Mouse (Mus musculus) CH12.LX (cell line): ENCODE data around the gene Hist1h2bl. TPM values are rescaled to one million over a fixed set of nuclear protein-coding genes. Genes with fewer than 3 reads are reported as not detected.
"Not testable (repeated sequence)": the region's sequence is repeated elsewhere in the genome, so short reads cannot be mapped to it uniquely, and the experiment has no call there.

Experiments
- DNase-seq: peaks from one replicate; pipeline ENCODE4 v3.0.0-alpha.2; 2013; ENCODE audit errors: extremely low read depth
- H3K27ac ChIP-seq: 2 replicates; pipeline ENCODE4 v1.5.1; 2012; ENCODE audit warnings: low read depth, mild to moderate bottlenecking, control low read depth, moderate library complexity; ENCODE audit not compliant: insufficient read depth
- H3K27me3 ChIP-seq: replicated peaks from 2 replicates; pipeline ENCODE3; 2012; ENCODE audit warnings: inconsistent platforms
- H3K36me3 ChIP-seq, 2 experiments: replicated peaks in 1 of 2; 2 replicates each; pipeline versions ENCODE3 to v1.6.1; 2012; ENCODE audit warnings: inconsistent platforms in 1 of 2, low read length in 1 of 2, mild to moderate bottlenecking in 1 of 2, mixed read lengths in 1 of 2, moderate library complexity in 1 of 2; ENCODE audit not compliant: control insufficient read depth in 1 of 2, insufficient read depth in 1 of 2
- H3K4me1 ChIP-seq, 2 experiments: 2 replicates each; pipeline ENCODE4 v1.6.1; 2012; ENCODE audit warnings: inconsistent platforms in 1 of 2, moderate library complexity in 1 of 2; ENCODE audit not compliant: insufficient read depth in 2 of 2, control insufficient read depth in 1 of 2
- H3K4me2 ChIP-seq: 2 replicates; pipeline ENCODE4 v1.6.1; 2012; ENCODE audit warnings: low read depth, mild to moderate bottlenecking, control low read depth; ENCODE audit not compliant: poor library complexity, insufficient read depth, severe bottlenecking
- H3K4me3 ChIP-seq, 3 experiments: fragments of 150-350 bp in 1 of 3; sonication (generic) in 1 of 3; replicated peaks in 1 of 3; 2 replicates each; pipeline versions ENCODE3 to v1.5.1; 2011 to 2012; ENCODE audit warnings: low read depth in 2 of 3, low read length in 2 of 3, mild to moderate bottlenecking in 2 of 3, moderate library complexity in 2 of 3, control low read depth in 1 of 3, improper control_type of control experiment in 1 of 3, inconsistent platforms in 1 of 3, mixed read lengths in 1 of 3; ENCODE audit not compliant: poor library complexity in 1 of 3
- H3K79me2 ChIP-seq: replicated peaks from 2 replicates; pipeline ENCODE4 v1.6.1; 2012; ENCODE audit warnings: mild to moderate bottlenecking, moderate library complexity; ENCODE audit not compliant: control insufficient read depth, poor library complexity, insufficient read depth, severe bottlenecking; ENCODE audit errors: extremely low read depth
- H3K9ac ChIP-seq: 2 replicates; pipeline ENCODE4 v1.6.1; 2012; ENCODE audit warnings: low read depth, mild to moderate bottlenecking, control low read depth, moderate library complexity; ENCODE audit not compliant: insufficient read depth
- H3K9me3 ChIP-seq: replicated peaks from 2 replicates; pipeline ENCODE3; 2012; ENCODE audit warnings: low read length, inconsistent platforms, mixed read lengths
- BHLHE40 ChIP-seq: IDR thresholded peaks from 2 replicates; pipeline ENCODE4 v1.6.1; 2011; ENCODE audit warnings: mild to moderate bottlenecking, low read depth, low read length, improper control_type of control experiment
- CHD2 ChIP-seq: IDR thresholded peaks from 2 replicates; pipeline ENCODE4 v1.6.1; 2011; ENCODE audit warnings: low read length, improper control_type of control experiment
- E2F4 ChIP-seq: IDR thresholded peaks from 2 replicates; pipeline ENCODE4 v1.6.1; 2011; ENCODE audit warnings: low read depth, low read length, improper control_type of control experiment; ENCODE audit not compliant: insufficient replicate concordance
- ETS1 ChIP-seq: conservative IDR thresholded peaks from 2 replicates; pipeline ENCODE4 v1.6.1; 2012; ENCODE audit warnings: low read depth, mild to moderate bottlenecking, inconsistent platforms, low read length, improper control_type of control experiment, moderate library complexity
- HCFC1 ChIP-seq: IDR thresholded peaks from 2 replicates; pipeline ENCODE4 v1.6.1; 2012; ENCODE audit warnings: low read depth, mild to moderate bottlenecking, inconsistent platforms, low read length, improper control_type of control experiment
- IRF4 ChIP-seq: IDR thresholded peaks from 2 replicates; pipeline ENCODE4 v1.6.1; 2014; ENCODE audit warnings: low read depth, mild to moderate bottlenecking, inconsistent platforms, low read length, improper control_type of control experiment
- KAT2A ChIP-seq: IDR thresholded peaks from 2 replicates; pipeline ENCODE4 v1.6.1; 2012; ENCODE audit warnings: low read length, improper control_type of control experiment, inconsistent platforms; ENCODE audit not compliant: insufficient replicate concordance
- MAFK ChIP-seq: IDR thresholded peaks from 2 replicates; pipeline ENCODE4 v1.6.1; 2011; ENCODE audit warnings: low read length, improper control_type of control experiment; ENCODE audit not compliant: insufficient replicate concordance
- MAX ChIP-seq: IDR thresholded peaks from 2 replicates; pipeline ENCODE4 v1.6.1; 2011; ENCODE audit warnings: low read length, improper control_type of control experiment
- MEF2A ChIP-seq: IDR thresholded peaks from 2 replicates; pipeline ENCODE4 v1.6.1; 2014; ENCODE audit warnings: low read depth, mild to moderate bottlenecking, inconsistent platforms, low read length, improper control_type of control experiment, borderline replicate concordance
- MXI1 ChIP-seq: IDR thresholded peaks from 2 replicates; pipeline ENCODE4 v1.6.1; 2011; ENCODE audit warnings: mild to moderate bottlenecking, low read depth, low read length, improper control_type of control experiment
- MYC ChIP-seq: IDR thresholded peaks from 2 replicates; pipeline ENCODE4 v1.6.1; 2011; ENCODE audit warnings: low read depth, mild to moderate bottlenecking, improper control_type of control experiment, low read length
- NELFE ChIP-seq: IDR thresholded peaks from 2 replicates; pipeline ENCODE4 v1.6.1; 2011; ENCODE audit warnings: low read depth, low read length, improper control_type of control experiment
- NRF1 ChIP-seq: IDR thresholded peaks from 2 replicates; pipeline ENCODE4 v1.6.1; 2014; ENCODE audit warnings: low read depth, mild to moderate bottlenecking, inconsistent platforms, low read length, improper control_type of control experiment, moderate library complexity
- POLR2A ChIP-seq: IDR thresholded peaks from 2 replicates; pipeline ENCODE4 v1.6.1; 2011; ENCODE audit warnings: low read depth, mild to moderate bottlenecking, improper control_type of control experiment, low read length
- POLR2AphosphoS2 ChIP-seq: IDR thresholded peaks from 2 replicates; pipeline ENCODE4 v1.6.1; 2011; ENCODE audit warnings: low read depth, low read length, improper control_type of control experiment
- RCOR1 ChIP-seq: conservative IDR thresholded peaks from 2 replicates; pipeline ENCODE4 v1.6.1; 2012; ENCODE audit warnings: low read depth, mild to moderate bottlenecking, inconsistent platforms, low read length, improper control_type of control experiment
- SIN3A ChIP-seq: IDR thresholded peaks from 2 replicates; pipeline ENCODE4 v1.6.1; 2012; ENCODE audit warnings: low read length, improper control_type of control experiment, inconsistent platforms
- TBP ChIP-seq: conservative IDR thresholded peaks from 2 replicates; pipeline ENCODE4 v1.6.1; 2011; ENCODE audit warnings: low read depth, low read length, improper control_type of control experiment
- TCF12 ChIP-seq: IDR thresholded peaks from 2 replicates; pipeline ENCODE4 v1.6.1; 2014; ENCODE audit warnings: low read depth, mild to moderate bottlenecking, inconsistent platforms, low read length, improper control_type of control experiment
- UBTF ChIP-seq: IDR thresholded peaks from 2 replicates; pipeline ENCODE4 v1.6.1; 2012; ENCODE audit warnings: low read depth, mild to moderate bottlenecking, inconsistent platforms, low read length, improper control_type of control experiment, moderate library complexity
- ZMIZ1 ChIP-seq: IDR thresholded peaks from 2 replicates; pipeline ENCODE4 v1.6.1; 2012; ENCODE audit warnings: low read depth, mild to moderate bottlenecking, inconsistent platforms, low read length, improper control_type of control experiment
- dilution Hi-C: fragments of 300-500 bp; cut with MboI; formaldehyde crosslinking; loops from 2 replicates; pipeline ENCODE4 v1.14.3; 2020; ENCODE audit warnings: low sequenced_read_pairs; ENCODE audit not compliant: extremely low pct_unique_long_range_greater_than_20kb, extremely low pct_ligation_motif_present
- in situ Hi-C: fragments of 300-500 bp; cut with MboI; formaldehyde crosslinking; loops from 3 replicates; pipeline ENCODE4 v1.14.3; 2019; ENCODE audit warnings: low sequenced_read_pairs, low pct_ligation_motif_present, low pct_unique_long_range_greater_than_20kb, mixed read lengths
- polyA plus RNA-seq: library from polyadenylated mRNA; unstranded; fragments of >175 nt; gene quantifications from 2 replicates; pipeline ENCODE4 v1.2.1, GENCODE M21; 2012; ENCODE audit warnings: low read depth; ENCODE audit not compliant: insufficient read length
- total RNA-seq, 2 experiments: library from RNA; depleted of rRNA; stranded (reverse); fragments of 300-350 nt in 1 of 2; fragments of >200 nt in 1 of 2; gene quantifications; 2 replicates each; pipeline ENCODE4 v1.2.3; 2012 to 2014

The Hist1h2bl gene
- total and polyA plus RNA-seq, 3 experiments = 1.7 to 897 (median 18.1) TPM

DNA sequence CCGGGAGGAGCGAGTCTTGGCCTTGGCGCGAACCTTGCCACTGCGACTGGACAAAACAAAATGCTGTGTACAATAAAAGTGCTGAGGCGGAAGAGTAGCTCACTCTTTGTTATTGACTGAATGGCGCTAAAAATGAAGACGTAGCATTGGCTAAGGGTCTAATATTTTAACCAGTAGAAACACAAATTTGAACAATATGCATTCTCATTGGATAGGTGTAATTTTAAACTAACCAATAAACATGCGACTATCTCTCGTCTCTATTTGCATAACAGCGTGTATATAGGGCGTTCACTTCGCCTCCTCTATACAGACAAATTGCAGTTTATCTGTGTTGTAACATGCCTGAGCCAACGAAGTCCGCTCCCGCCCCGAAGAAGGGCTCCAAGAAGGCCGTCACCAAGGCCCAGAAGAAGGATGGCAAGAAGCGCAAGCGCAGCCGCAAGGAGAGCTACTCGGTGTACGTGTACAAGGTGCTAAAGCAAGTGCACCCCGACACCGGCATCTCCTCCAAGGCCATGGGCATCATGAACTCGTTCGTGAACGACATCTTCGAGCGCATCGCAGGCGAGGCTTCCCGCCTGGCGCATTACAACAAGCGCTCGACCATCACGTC is 5.9 kb upstream of the Hist1h2bl start, which contains the start of gene Hist1h2bm:
Gene Hist1h2bm, plus strand, starts transcription at position 288 of the 616 bp plus-strand sequence.
- in situ Hi-C loops = loop anchor here (25.0 kb wide), 2 partner anchors 215 to 335 kb away; partner anchors contain the start of gene Zfp184

DNA sequence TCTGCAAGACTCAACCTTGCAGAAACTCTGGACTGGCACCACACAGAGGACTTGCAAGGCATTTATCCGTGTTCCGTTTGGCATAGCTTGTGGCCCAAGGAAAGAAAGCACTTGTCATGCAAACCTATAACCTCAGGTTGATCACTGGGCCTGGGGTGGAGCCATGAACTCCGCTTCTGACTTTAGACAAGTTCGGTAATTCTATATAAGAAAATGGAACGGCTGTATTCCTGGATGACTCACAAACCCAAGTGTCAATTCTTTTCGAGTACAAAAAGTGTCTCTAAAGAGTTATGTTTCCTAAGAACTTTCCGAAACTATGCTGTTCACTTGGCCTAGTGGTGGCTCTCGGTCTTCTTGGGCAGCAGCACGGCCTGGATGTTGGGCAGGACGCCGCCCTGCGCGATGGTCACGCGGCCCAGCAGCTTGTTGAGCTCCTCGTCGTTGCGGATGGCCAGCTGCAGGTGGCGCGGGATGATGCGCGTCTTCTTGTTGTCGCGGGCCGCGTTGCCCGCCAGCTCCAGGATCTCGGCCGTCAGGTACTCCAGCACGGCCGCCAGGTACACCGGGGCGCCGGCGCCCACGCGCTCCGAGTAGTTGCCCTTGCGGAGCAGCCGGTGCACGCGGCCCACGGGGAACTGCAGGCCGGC is 5.3 kb upstream of the Hist1h2bl start:
- in situ Hi-C loops = loop anchor here (25.0 kb wide), 2 partner anchors 216 to 334 kb away; partner anchors contain the start of gene Zfp184
- Histone ChIP-seq H3K9ac (peak overlapping the region; percentile 67), H3K4me1 (peaks cover 2 to 28% of the 10 kb centered on the region in 2 experiments; a peak in 2 of 4 replicates), H3K4me3 (peak overlapping the region; percentile 28 to 63 (median 41)), H3K4me2 (peak overlapping the region; percentile 91), H3K27ac (peak overlapping the region; percentile 90)
- TF ChIP-seq POLR2A (peak; percentile 34; the same call in 1 of the 2 replicates), NELFE (peak; percentile 56; the same call in 1 of the 2 replicates), UBTF (0 out of 2 replicates have a peak, but pooled peaks have one; percentile 61)
- H3K27me3 ChIP-seq, dilution Hi-C loops, H3K79me2 ChIP-seq, H3K36me3 ChIP-seq, H3K9me3 ChIP-seq: not testable (repeated sequence)
- DNase-seq = peak; percentile 65

More for the DNA sequence above, 5.9 kb upstream of the Hist1h2bl start, which contains the start of gene Hist1h2bm:
- H3K36me3 ChIP-seq, dilution Hi-C loops, H3K27me3 ChIP-seq, H3K9me3 ChIP-seq, H3K79me2 ChIP-seq: not testable (repeated sequence)
- Histone ChIP-seq H3K4me3 (peak within 1 kb of the TSS; percentile 28 to 63 (median 41)), H3K4me1 (peaks cover 2 to 28% of the 10 kb centered on the region in 2 experiments; a peak in 2 of 4 replicates), H3K27ac (peak within 1 kb of the TSS; percentile 95), H3K4me2 (peak within 1 kb of the TSS; percentile 91), H3K9ac (peak within 1 kb of the TSS; percentile 80)
- DNase-seq = peak; percentile 92
- TF ChIP-seq NRF1 (peak; percentile 78), IRF4 (peak; percentile 58; the same call in 1 of the 2 replicates), CHD2 (peak; percentile 96), HCFC1 (peak; percentile 66), TCF12 (peak; percentile 82), UBTF (peak; percentile 95), POLR2AphosphoS2 (peak; percentile 99; the same call in 1 of the 2 replicates), BHLHE40 (0 out of 2 replicates have a peak, but pooled peaks have one; percentile 25), MAFK (peak; percentile 69; the same call in 1 of the 2 replicates), SIN3A (peak; percentile 88), POLR2A (peak; percentile 92), MYC (peak; percentile 71; the same call in 1 of the 2 replicates), E2F4 (peak; percentile 98), KAT2A (0 out of 2 replicates have a peak, but pooled peaks have one; percentile 51), ZMIZ1 (peak; percentile 99), TBP (peak; percentile 99), NELFE (peak; percentile 99), MEF2A (peak; percentile 64; the same call in 1 of the 2 replicates), MAX (peak; percentile 85), ETS1 (0 out of 2 replicates have a peak, but pooled peaks have one; percentile 30), RCOR1 (peak; percentile 89), MXI1 (peak; percentile 63; the same call in 1 of the 2 replicates)
